Mouse (Mus musculus) retina, postnatal 7 days (tissue): ENCODE results near the gene Riok2.
A peak's percentile ranks its signal among the peaks of the same experiment; 100 is the strongest.
"Not testable (repeated sequence)": the region's sequence is repeated elsewhere in the genome, so short reads cannot be mapped to it uniquely, and the experiment has no call there.

ENCODE experiments used
- DNase-seq: peaks from one replicate; pipeline ENCODE4 v3.0.0-alpha.2; 2012; ENCODE audit warnings: low read depth, low spot score

Gene Riok2

GRCm38 (mm10) chr17:17373918-17374910 is at the start of gene Riok2:
Gene Riok2, plus strand, starts transcription at chr17:17374309.
- peak; percentile 96 for DNase-seq

- not testable (repeated sequence) for DNase-seq
These were observed 48.1 kb upstream of the Riok2 start for GRCm38 (mm10) chr17:17326022-17326421.

GRCm38 (mm10) chr17:17326636-17327035 is 47.5 kb upstream of the Riok2 start:
- DNase-seq = no peak

GRCm38 (mm10) chr17:17345374-17346183 is 28.5 kb upstream of the Riok2 start:
- DNase-seq = not testable (repeated sequence)

- not testable (repeated sequence) for DNase-seq
These were observed 27.8 kb upstream of the Riok2 start for GRCm38 (mm10) chr17:17346281-17346680.

- no peak for DNase-seq
These were observed 575 bp upstream of the Riok2 start for GRCm38 (mm10) chr17:17373550-17373917.

GRCm38 (mm10) chr17:17375581-17375980 is 1.5 kb downstream of the Riok2 start:
- no peak for DNase-seq

- DNase-seq = no peak
These were observed 9.6 kb downstream of the Riok2 start for GRCm38 (mm10) chr17:17383703-17384102.

GRCm38 (mm10) chr17:17384502-17384901 is 10.4 kb downstream of the Riok2 start:
- DNase-seq = no peak

- no peak for DNase-seq
These were observed 12.0 kb downstream of the Riok2 start for GRCm38 (mm10) chr17:17386117-17386516.

GRCm38 (mm10) chr17:17391823-17392222 is 17.7 kb downstream of the Riok2 start:
- DNase-seq = no peak

- no peak for DNase-seq
These were observed 18.8 kb downstream of the Riok2 start for GRCm38 (mm10) chr17:17392863-17393262.

GRCm38 (mm10) chr17:17393300-17393699 is 19.2 kb downstream of the Riok2 start:
- DNase-seq = no peak

- peak; percentile 56 for DNase-seq
These were observed 20.2 kb downstream of the Riok2 start for GRCm38 (mm10) chr17:17394336-17394735.

- DNase-seq = no peak
These were observed 22.8 kb downstream of the Riok2 start for GRCm38 (mm10) chr17:17396869-17397268.

- no peak for DNase-seq
These were observed 24.6 kb downstream of the Riok2 start for GRCm38 (mm10) chr17:17398664-17399063.

- DNase-seq = peak; percentile 56
These were observed 28.3 kb downstream of the Riok2 start, which contains the start of gene Lix1 for GRCm38 (mm10) chr17:17402222-17403004. Gene Lix1, plus strand, starts transcription at chr17:17402672.

- DNase-seq = no peak
These were observed 28.9 kb downstream of the Riok2 start for GRCm38 (mm10) chr17:17403038-17403437.

- no peak for DNase-seq
These were observed 29.5 kb downstream of the Riok2 start for GRCm38 (mm10) chr17:17403578-17404112.

GRCm38 (mm10) chr17:17404811-17405544 is 30.9 kb downstream of the Riok2 start:
- DNase-seq = no peak
